Mouse (Mus musculus) liver, embryonic 13.5 days (tissue): ENCODE measurements around the gene Ankrd2. TPM values are rescaled to one million over a fixed set of nuclear protein-coding genes. Genes with fewer than 3 reads are reported as not detected.

Experiments
- ATAC-seq: fragments of 200-750 bp; cut with Nextera tagmentation; 2 replicates; pipeline ENCODE4 v1.8.0; 2017; ENCODE audit warnings: low read depth, mild to moderate bottlenecking, moderate number of reproducible peaks, moderate library complexity
- DNase-seq: peaks from one replicate; pipeline ENCODE4 v3.0.0; 2022
- H3K27ac ChIP-seq: fragments of 300-500 bp; sonication (generic); 2 replicates; pipeline ENCODE4 v1.5.1; 2015; ENCODE audit warnings: moderate library complexity, mild to moderate bottlenecking, inconsistent platforms
- H3K27me3 ChIP-seq: fragments of 300-500 bp; sonication (generic); 2 replicates; pipeline ENCODE4 v1.6.1; 2015; ENCODE audit warnings: mild to moderate bottlenecking, inconsistent platforms
- H3K36me3 ChIP-seq: fragments of 300-500 bp; sonication (generic); 2 replicates; pipeline ENCODE4 v1.6.1; 2015; ENCODE audit warnings: mild to moderate bottlenecking, inconsistent platforms
- H3K4me1 ChIP-seq: fragments of 300-500 bp; sonication (generic); replicated peaks from 2 replicates; pipeline ENCODE4 v1.6.1; 2015; ENCODE audit warnings: inconsistent platforms
- H3K4me2 ChIP-seq: fragments of 300-500 bp; sonication (generic); 2 replicates; pipeline ENCODE4 v1.6.1; 2015; ENCODE audit warnings: inconsistent platforms, mild to moderate bottlenecking, moderate library complexity
- H3K4me3 ChIP-seq: fragments of 300-500 bp; sonication (generic); replicated peaks from 2 replicates; pipeline ENCODE4 v1.5.1; 2015; ENCODE audit warnings: mild to moderate bottlenecking, inconsistent platforms
- H3K9ac ChIP-seq: fragments of 300-500 bp; sonication (generic); 2 replicates; pipeline ENCODE4 v1.6.1; 2015; ENCODE audit warnings: mild to moderate bottlenecking, inconsistent platforms
- H3K9me3 ChIP-seq: fragments of 300-500 bp; sonication (generic); replicated peaks from 2 replicates; pipeline ENCODE4 v1.6.1; 2016; ENCODE audit warnings: inconsistent platforms
- WGBS: fragments of 180-500 bp; shearing (Covaris S2); methylation state at CpG from one replicate; pipeline ENCODE4 v1.1.7; 2015; ENCODE audit not compliant: insufficient replicate concordance; 5-methylcytosine and 5-hydroxymethylcytosine counted together
- polyA plus RNA-seq: library from polyadenylated mRNA; unstranded; fragments of >200 nt; fragmentation: Nextera tagmentation; extraction: Ambion mirVana; gene quantifications from 2 replicates; pipeline ENCODE4 v1.2.1, GENCODE M21; 2015

The Ankrd2 gene
- polyA plus RNA-seq, 1 experiment from 2014 or later = 0.15 TPM

GRCm38 (mm10) chr19:42000446-42000958 is 35.3 kb upstream of the Ankrd2 start:
- Histone ChIP-seq H3K9ac (no peak overlapping the region), H3K27me3 (no peaks in the 10 kb centered on the region), H3K9me3 (no peaks in the 10 kb centered on the region), H3K4me2 (no peak overlapping the region), H3K4me3 (no peak overlapping the region), H3K27ac (peak overlapping the region; percentile 35), H3K4me1 (peaks cover 36% of the 10 kb centered on the region), H3K36me3 (no peaks in the 10 kb centered on the region)
- no peak for ATAC-seq
- WGBS = 53% methylated on average over 4 of the region's 4 CpGs
- DNase-seq = no peak

- H3K27ac ChIP-seq = peak overlapping the region; percentile 35; the same call in 1 of the 2 replicates
- H3K27me3 ChIP-seq = no peaks in the 10 kb centered on the region
- peaks cover 45% of the 10 kb centered on the region for H3K4me1 ChIP-seq
- ATAC-seq = no peak
- H3K9ac ChIP-seq = no peak overlapping the region
- DNase-seq = no peak
- WGBS = 63% methylated on average over 12 of the region's 12 CpGs
- H3K4me3 ChIP-seq = no peak overlapping the region
- H3K9me3 ChIP-seq = no peaks in the 10 kb centered on the region
- no peak overlapping the region for H3K4me2 ChIP-seq
- H3K36me3 ChIP-seq = no peaks in the 10 kb centered on the region
Measured at GRCm38 (mm10) chr19:42001253-42001980, 34.4 kb upstream of the Ankrd2 start.

- peaks cover 48% of the 10 kb centered on the region for H3K4me1 ChIP-seq
- WGBS = 57% methylated on average over 6 of the region's 6 CpGs
Measured at GRCm38 (mm10) chr19:42004258-42004657, 31.5 kb upstream of the Ankrd2 start.

DNA sequence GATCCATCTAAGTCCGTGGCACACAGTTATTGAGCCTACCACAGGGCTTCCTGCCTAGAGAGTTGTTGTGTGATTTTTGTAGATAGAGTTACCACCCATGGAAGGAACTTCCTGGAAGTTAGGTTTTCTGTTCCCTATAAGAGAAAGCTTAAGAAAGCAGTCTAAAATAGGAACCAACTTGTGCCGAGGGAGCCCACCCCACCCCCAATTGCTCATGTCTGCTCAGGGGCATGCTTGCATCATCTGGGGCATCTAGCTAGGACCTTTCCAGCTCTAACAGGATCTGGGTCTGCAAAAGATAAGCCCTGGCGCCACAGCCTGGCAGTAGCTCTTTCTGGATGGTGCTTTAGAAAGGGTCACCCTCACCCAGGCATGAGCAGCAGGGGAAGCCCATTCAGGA is 30.2 kb upstream of the Ankrd2 start:
- no peak for DNase-seq

More at GRCm38 (mm10) chr19:42004258-42004657, 31.5 kb upstream of the Ankrd2 start:
- ATAC-seq = no peak
- H3K4me3 ChIP-seq = no peak overlapping the region
- no peak overlapping the region for H3K4me2 ChIP-seq
- no peak for DNase-seq
- H3K36me3 ChIP-seq = no peaks in the 10 kb centered on the region
- no peak overlapping the region for H3K9ac ChIP-seq
- no peak overlapping the region for H3K27ac ChIP-seq
- no peaks in the 10 kb centered on the region for H3K9me3 ChIP-seq
- no peaks in the 10 kb centered on the region for H3K27me3 ChIP-seq

DNA sequence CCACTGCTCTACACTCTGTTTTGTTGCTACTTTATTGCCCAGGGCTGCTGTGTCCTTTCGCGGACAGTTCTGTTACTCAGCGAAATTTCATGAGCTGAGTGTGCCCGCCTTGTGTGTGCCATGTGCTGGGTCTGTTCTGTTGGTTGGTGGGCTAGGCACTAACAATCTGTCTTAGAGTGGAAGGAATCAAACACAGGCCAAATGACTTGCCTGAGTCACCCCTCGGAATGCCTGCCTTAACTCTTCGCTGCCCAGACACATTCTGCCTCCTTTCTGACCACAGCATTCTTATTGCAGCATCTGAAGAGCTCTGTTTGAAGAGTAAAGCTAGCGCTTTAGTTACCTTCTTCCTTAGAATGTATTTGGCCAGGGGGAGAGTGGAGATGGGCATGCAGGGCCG is 29.2 kb upstream of the Ankrd2 start:
- H3K4me3 ChIP-seq = no peak overlapping the region
- H3K9ac ChIP-seq = no peak overlapping the region
- DNase-seq (no peak), ATAC-seq (no peak)
- H3K4me2 ChIP-seq = no peak overlapping the region
- H3K9me3 ChIP-seq = no peaks in the 10 kb centered on the region
- no peaks in the 10 kb centered on the region for H3K36me3 ChIP-seq
- WGBS = 62% methylated on average over 8 of the region's 8 CpGs
- H3K27me3 ChIP-seq = no peaks in the 10 kb centered on the region
- H3K27ac ChIP-seq = no peak overlapping the region
- peaks cover 32% of the 10 kb centered on the region for H3K4me1 ChIP-seq

More for the DNA sequence above, 30.2 kb upstream of the Ankrd2 start:
- no peaks in the 10 kb centered on the region for H3K9me3 ChIP-seq
- peak overlapping the region; percentile 50; the same call in 1 of the 2 replicates for H3K27ac ChIP-seq
- no peak for ATAC-seq
- H3K4me3 ChIP-seq = no peak overlapping the region
- H3K36me3 ChIP-seq = no peaks in the 10 kb centered on the region
- WGBS = 6% methylated on average over 3 of the region's 3 CpGs
- 0 out of 2 replicates have a peak overlapping the region, but pooled peaks have one; percentile 23 for H3K9ac ChIP-seq
- H3K27me3 ChIP-seq = no peaks in the 10 kb centered on the region
- no peak overlapping the region for H3K4me2 ChIP-seq
- peaks cover 40% of the 10 kb centered on the region for H3K4me1 ChIP-seq

- no peak overlapping the region for H3K4me2 ChIP-seq
- H3K9ac ChIP-seq = no peak overlapping the region
- no peaks in the 10 kb centered on the region for H3K36me3 ChIP-seq
- ATAC-seq (no peak), DNase-seq (no peak)
- H3K27me3 ChIP-seq = no peaks in the 10 kb centered on the region
- no peak overlapping the region for H3K27ac ChIP-seq
- H3K4me1 ChIP-seq = peaks cover 32% of the 10 kb centered on the region
- no peak overlapping the region for H3K4me3 ChIP-seq
- H3K9me3 ChIP-seq = no peaks in the 10 kb centered on the region
- WGBS = 59% methylated on average over 3 of the region's 3 CpGs
Measured at GRCm38 (mm10) chr19:42008586-42008985, 27.2 kb upstream of the Ankrd2 start.

- no peaks in the 10 kb centered on the region for H3K27me3 ChIP-seq
- no peak for ATAC-seq
- H3K9ac ChIP-seq = no peak overlapping the region
- H3K4me2 ChIP-seq = no peak overlapping the region
- H3K9me3 ChIP-seq = no peaks in the 10 kb centered on the region
- H3K27ac ChIP-seq = no peak overlapping the region
- no peak for DNase-seq
- H3K4me1 ChIP-seq = peaks cover 32% of the 10 kb centered on the region
- no peaks in the 10 kb centered on the region for H3K36me3 ChIP-seq
- WGBS = 64% methylated on average over 7 of the region's 7 CpGs
- no peak overlapping the region for H3K4me3 ChIP-seq
Measured at GRCm38 (mm10) chr19:42009067-42009466, 26.7 kb upstream of the Ankrd2 start.

DNA sequence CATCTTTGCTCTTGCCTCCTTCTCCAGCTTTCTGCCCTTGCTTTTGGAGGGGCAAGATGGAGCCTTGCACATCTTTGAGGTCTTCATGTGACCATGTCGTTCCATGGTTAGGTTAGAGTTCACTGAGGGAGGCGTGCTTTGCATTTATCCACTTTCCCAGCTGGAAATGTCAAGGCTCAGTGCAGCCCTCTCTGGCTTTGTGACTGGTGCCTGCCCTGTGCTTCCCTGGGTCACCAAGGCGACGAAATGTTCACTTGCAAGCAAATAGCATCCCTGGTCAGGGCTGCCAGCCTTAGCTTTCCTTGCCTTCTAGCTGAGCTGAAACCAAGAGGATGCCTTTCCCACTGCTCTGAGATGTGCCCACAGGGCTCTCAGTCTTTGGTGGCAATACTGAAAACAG is 25.4 kb upstream of the Ankrd2 start:
- no peak for DNase-seq

DNA sequence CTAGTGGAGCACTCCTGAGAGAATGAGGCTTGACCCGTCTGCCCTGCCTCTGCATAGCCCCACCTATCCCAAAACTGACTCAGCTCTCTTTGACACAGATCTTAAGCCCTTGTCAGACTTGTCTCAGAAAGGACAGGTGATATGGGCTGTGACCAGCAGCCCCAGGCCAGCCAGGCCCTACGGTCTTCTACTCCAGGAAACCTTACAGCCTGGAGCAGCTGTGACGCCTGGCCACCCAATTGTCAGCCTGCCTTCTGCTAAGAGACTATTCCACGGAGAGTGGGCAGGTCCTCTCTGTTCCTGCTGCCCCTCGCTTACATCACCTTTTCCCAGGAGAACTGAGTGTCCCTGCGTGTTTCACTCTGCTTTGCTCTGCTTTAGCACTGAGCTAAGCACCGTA is 24.7 kb upstream of the Ankrd2 start:
- Histone ChIP-seq H3K4me2 (no peak overlapping the region), H3K27me3 (no peaks in the 10 kb centered on the region), H3K4me1 (peaks cover 11% of the 10 kb centered on the region), H3K9me3 (no peaks in the 10 kb centered on the region), H3K27ac (no peak overlapping the region), H3K9ac (no peak overlapping the region), H3K4me3 (no peak overlapping the region), H3K36me3 (no peaks in the 10 kb centered on the region)
- DNase-seq (no peak), ATAC-seq (no peak)
- 71% methylated on average over 7 of the region's 7 CpGs for WGBS

More for the DNA sequence above, 25.4 kb upstream of the Ankrd2 start:
- Histone ChIP-seq H3K9ac (no peak overlapping the region), H3K36me3 (no peaks in the 10 kb centered on the region), H3K4me2 (no peak overlapping the region), H3K4me1 (peaks cover 18% of the 10 kb centered on the region), H3K4me3 (no peak overlapping the region), H3K27me3 (no peaks in the 10 kb centered on the region), H3K9me3 (no peaks in the 10 kb centered on the region), H3K27ac (no peak overlapping the region)
- ATAC-seq = no peak
- 58% methylated on average over 4 of the region's 4 CpGs for WGBS

DNA sequence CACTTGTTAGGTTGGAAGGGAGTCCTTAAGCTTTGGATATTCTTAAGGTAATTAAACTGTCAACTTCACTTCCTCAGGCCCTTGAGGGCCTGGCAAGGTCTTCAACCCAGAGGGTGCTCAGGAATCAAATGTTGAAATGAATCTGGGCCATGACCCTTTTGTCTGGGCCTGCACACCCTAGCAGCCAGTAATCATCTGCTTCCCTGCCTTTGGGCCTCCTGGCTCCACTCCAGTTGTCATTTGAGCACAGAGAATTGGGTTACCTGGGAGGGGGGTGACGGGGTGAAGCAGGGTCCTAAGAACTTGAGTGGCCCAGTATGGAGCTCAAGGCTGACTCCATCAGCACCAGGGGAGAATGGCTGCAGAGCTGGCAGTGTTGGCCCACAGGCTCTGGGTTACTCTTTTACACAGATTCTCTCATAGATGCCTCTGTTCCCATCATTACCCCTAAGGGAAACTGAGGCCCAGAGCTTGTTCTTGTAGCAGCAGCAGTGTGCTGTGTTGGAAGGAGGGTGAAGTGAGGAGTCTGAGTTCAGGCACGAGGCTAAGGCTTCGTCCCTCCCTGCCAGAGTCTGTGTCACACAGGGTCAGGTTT is 21.5 kb upstream of the Ankrd2 start:
- Histone ChIP-seq H3K27ac (no peak overlapping the region), H3K27me3 (no peaks in the 10 kb centered on the region), H3K4me2 (no peak overlapping the region), H3K9me3 (no peaks in the 10 kb centered on the region), H3K4me1 (peaks cover 14% of the 10 kb centered on the region), H3K9ac (no peak overlapping the region), H3K4me3 (no peak overlapping the region), H3K36me3 (no peaks in the 10 kb centered on the region)
- no peak for ATAC-seq
- WGBS = 67% methylated on average over 3 of the region's 3 CpGs
- no peak for DNase-seq

DNA sequence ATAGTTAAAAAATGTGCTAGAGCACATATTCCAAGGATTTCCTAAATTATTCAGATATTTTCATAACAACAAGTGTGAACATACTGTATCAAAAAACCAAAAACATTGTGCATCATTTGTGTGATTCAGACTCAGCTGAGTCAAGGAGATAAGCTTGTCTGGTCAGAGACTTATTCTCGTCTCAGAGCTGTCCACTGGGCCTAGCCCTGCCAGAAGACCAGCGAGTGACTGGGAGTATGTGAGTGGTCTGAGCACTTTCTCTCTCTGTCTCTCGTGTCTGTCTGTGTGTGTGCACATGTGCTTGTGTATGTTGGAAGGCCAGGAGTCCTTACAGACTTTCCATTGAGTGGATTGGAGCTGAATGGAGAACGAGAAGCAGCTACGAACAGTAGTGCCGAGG is 20.8 kb upstream of the Ankrd2 start:
- Histone ChIP-seq H3K4me2 (no peak overlapping the region), H3K9me3 (no peaks in the 10 kb centered on the region), H3K36me3 (no peaks in the 10 kb centered on the region), H3K4me3 (no peak overlapping the region), H3K9ac (no peak overlapping the region), H3K4me1 (peaks cover 16% of the 10 kb centered on the region), H3K27ac (no peak overlapping the region), H3K27me3 (no peaks in the 10 kb centered on the region)
- DNase-seq = no peak
- ATAC-seq = no peak
- WGBS = 65% methylated on average over 6 of the region's 6 CpGs
